Mouse (Mus musculus) natural killer cell, adult 2 months (primary cell): ENCODE results near the gene Fbxl13.
A peak's percentile ranks its signal among the peaks of the same experiment; 100 is the strongest.

ENCODE experiments used
- DNase-seq, 2 experiments: peaks; one replicate each; pipeline ENCODE4 v3.0.0; 2022; ENCODE audit warnings: low spot score in 2 of 2

The Fbxl13 gene

GRCm38 (mm10) chr5:21526835-21527485, 118.5 kb downstream of the Fbxl13 start:
- no peak for DNase-seq

DNA sequence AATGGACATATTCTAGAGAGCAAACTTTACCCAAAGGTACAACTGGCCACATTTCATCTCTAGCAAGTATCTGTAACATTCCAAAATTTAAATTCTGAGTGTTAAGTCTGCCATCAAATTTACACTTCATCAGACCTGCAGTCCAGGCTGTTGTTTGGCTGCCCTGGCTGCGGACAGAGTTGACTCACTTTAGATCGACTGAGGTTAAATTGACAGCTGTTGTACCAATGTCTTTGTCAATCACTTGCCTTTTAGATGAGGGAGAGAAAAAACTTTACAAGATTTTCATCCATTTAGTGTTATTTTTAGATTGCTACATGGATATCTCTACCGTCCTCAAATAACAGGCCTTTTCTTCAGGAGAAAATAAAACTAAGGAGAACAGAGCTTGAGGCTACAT, 126.3 kb downstream of the Fbxl13 start:
- no peak for DNase-seq

- DNase-seq, result no peak
Observed at GRCm38 (mm10) chr5:21518207-21518606, 127.2 kb downstream of the Fbxl13 start.

- peak in 1 of 2 experiments; percentile 45 for DNase-seq
Observed at GRCm38 (mm10) chr5:21517562-21517961, 127.9 kb downstream of the Fbxl13 start.

GRCm38 (mm10) chr5:21513363-21513762, 132.1 kb downstream of the Fbxl13 start:
- DNase-seq, result no peak

DNA sequence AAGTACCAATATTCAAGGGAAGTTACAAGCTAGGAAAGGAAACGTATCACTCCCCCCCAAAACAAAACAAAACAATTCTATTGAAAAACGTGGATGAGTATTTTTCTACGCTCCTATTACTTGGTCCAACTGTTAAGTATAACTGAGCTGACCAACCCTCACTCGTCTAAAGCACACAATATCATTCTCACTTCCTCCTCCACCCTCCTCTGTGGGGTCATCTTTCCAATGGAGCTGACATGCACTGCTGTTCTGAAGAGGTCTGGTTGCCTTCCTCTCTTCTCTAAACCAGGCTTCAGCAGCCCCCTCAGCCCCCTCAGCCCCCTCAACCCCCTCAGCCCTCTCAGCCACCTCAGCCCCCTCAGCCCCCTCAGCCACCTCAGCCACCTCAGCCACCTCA, 135.6 kb downstream of the Fbxl13 start:
- DNase-seq, result no peak

DNA sequence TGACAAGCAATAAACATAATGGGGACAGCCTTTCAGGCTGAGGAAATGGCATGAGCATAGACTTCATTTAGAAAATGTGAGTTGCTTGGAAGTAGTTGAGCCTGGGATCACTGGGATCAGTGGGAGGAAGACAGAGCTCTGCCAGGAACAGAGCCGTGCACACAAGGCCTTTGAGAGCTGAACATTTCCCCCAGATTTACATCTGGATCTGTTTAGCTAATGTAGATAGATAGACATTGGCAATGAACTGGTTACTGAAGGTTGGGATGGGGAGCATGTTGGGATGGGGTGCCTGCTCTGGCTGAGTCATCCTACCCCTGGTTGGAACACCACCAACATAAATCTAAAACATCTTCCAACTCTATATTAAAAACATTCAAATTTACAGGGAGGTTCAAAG, 138.5 kb downstream of the Fbxl13 start:
- no peak for DNase-seq

DNA sequence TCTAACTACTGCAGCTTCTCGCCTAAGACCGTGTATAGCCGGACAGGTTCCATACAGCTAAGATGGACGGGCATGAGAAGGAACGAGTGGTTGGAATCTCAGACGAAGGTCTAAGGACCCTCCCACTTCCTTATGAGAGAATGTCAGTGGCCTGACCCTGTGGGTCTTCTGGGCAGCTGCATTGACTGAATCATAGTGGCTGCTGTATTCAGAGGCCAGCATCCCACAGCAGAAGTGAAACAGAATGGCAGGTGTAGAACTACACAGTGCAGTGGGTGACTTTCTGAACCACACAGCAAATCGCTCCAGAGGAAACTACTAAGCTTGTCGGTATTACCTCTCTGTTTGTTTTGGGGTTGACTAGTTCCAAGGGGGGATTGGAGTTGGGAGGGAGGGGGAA, 140.3 kb downstream of the Fbxl13 start:
- DNase-seq, result no peak

DNA sequence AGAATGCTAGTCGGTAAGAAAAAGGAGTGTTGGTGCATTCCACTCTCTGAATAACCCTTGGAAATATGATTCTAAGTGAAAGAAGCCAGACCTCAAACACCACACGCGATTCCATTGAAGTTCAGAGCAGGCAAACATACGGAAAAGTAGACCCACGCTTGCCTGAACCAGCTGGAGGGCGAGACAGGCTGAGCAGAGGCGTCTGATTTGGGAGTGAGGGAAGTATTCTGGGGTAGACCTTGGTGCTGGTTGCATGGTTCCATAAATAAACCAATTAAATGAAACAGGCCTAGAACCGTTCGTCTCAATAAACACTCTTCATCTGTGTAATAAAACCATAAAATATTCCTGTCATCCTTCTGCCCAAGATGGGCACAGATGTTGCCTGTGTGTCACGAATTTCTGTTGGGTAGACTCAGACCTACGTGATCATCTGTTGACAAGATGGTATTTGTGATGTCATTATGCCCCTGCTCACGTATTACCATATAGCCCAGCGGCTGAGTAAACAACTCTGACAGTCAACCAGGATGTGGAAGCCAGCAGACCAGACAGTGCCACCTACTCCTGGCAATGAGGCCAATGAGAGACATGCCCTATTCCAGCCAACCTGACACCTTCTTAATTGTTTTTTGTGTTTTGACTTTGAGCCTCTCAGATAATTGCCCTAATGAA, 142.4 kb downstream of the Fbxl13 start:
- no peak for DNase-seq

GRCm38 (mm10) chr5:21500941-21501340, 144.5 kb downstream of the Fbxl13 start:
- DNase-seq, result no peak

DNA sequence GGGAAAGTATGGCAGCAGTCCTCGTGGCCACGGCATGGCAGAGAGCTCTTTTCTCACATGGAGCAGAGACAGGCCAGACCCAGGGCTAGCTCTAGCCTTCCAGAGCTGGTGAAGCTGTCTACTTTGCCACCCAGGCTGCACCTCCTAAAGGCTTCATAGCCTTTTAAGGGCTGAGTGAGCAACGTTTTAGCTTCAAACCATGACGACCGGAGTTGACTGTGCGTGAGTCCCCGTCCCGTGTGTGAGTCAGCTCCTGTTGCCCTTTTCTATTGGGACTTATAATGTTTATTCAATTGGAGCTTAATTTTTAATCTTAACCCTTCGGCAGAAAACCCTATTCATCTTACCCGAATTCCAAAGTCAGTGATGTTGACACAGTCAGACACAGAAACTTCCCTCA, 145.3 kb downstream of the Fbxl13 start:
- no peak for DNase-seq

DNA sequence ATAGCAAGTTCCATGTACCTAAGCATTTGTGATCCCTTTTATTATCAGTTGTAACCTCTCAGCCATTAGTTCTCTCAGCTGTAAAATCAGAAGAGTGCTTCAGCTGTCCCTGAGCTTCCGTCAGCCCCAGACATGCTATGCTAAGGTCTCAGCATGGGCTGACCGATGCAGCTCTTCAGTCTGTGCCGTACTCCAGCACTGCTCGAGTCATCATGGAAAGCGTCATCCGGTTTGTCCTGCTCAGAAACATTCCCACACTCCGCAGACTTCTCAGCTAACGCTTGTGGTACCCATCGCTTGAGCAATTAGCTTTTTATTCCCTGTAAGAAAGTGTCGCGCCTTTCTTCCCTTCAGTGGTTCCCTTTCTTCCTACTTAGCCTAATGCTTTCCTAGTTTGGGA, 146.5 kb downstream of the Fbxl13 start:
- DNase-seq, result no peak

GRCm38 (mm10) chr5:21498490-21498889, 146.9 kb downstream of the Fbxl13 start:
- no peak for DNase-seq

- no peak for DNase-seq
Observed at GRCm38 (mm10) chr5:21496881-21497280, 148.6 kb downstream of the Fbxl13 start.

- DNase-seq, result no peak
Observed at GRCm38 (mm10) chr5:21496321-21496720, 149.1 kb downstream of the Fbxl13 start.

- DNase-seq, result no peak
Observed at GRCm38 (mm10) chr5:21494781-21495180, 150.7 kb downstream of the Fbxl13 start.

DNA sequence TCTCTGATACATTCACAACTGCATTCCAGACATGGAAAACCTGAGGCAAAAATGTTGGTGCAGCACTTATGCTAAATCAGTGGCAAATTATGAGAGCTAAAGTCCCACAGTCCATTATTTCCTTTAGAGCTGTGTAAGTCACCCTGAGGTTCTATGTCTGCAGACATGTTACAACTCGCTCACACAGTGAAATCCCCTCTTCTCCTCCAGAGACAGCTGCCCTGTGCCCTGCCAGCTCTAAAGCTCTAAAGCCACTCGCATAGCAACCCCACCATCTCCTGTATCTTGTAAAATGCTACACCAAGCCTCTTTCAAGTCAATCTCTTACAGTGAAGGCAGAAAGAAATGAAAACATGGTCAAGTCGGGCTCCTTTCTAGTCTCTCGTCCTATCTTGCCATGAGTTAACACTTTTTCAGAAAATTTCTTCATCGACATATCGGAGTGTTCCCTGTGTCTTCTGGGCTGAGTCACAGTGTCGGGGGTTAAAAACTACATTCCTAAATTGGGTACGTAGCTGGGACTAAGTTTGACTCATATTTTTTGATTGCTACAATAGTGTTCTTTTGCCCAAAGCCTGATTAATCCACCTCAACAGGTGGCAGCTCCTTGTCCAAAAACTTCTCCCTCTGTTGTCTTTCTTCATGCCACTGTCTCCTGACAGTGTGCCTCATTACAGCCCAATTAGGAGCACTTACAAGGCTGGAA, 152.0 kb downstream of the Fbxl13 start:
- no peak for DNase-seq

GRCm38 (mm10) chr5:21492213-21492612, 153.2 kb downstream of the Fbxl13 start:
- DNase-seq, result no peak

DNA sequence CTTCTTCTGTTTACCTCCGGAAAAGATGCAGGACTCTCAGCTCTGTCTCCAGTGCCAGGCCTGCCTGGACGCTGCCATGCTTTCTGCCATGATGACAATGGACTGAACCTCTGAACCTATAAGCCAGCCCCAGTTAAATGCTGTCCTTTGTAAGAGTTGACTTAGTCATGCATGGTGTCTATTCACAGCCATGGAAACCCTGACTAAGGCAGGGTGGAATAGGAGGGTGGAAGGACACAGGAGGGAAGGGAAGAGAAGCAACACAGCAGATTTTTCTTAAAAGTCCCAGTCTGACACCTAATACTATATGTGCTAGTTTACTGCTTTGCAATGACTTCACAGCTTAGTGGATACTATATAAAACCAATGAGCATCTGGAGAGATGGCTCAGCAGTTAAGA, 154.0 kb downstream of the Fbxl13 start:
- DNase-seq, result no peak

- no peak for DNase-seq
Observed at GRCm38 (mm10) chr5:21489135-21489534, 156.3 kb downstream of the Fbxl13 start.

DNA sequence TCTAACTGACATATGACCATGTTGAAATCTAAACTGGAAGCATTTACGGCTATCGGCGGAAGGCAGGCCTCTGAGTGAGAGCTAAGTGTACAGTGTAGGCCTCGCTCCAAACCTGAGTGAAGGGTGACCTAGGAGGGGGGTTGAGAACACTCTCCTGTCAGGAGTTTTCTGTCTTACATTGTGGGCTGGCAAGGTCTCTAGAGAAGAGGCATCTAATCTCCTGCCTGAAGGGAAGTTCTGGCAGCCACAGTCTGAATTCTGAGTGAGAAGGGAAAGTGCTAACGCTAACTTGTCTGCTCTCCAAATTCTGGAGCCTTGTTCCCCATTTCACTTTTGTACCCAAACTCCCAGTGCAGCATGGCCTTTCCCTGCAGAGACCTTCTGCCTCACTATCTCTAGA, 156.9 kb downstream of the Fbxl13 start:
- no peak for DNase-seq

- DNase-seq, result no peak
Observed at GRCm38 (mm10) chr5:21487716-21488115, 157.7 kb downstream of the Fbxl13 start.

DNA sequence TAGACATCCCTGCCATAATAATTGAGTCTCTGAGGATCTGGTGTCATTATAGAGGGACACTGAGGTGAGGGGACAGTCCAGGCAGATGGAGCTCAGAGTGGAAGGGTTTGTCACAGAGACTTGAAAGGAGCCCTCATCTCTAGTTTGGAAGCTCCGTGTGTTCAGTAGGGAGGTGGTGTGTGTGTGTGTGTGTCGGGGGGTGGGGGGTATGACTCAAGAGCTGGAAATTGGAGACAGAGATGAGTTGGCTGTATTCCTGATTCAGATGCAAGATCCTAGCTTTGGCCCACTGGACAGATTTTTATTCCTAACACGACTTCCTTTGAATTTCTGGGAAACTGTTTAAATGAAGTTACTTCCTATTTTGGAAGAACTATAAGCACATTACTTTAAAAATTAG, 158.1 kb downstream of the Fbxl13 start:
- DNase-seq, result no peak
